Mouse (Mus musculus): Measurements from ENCODE around the gene Ezr. TPM values are rescaled to one million over a fixed set of nuclear protein-coding genes. Genes with fewer than 3 reads are reported as not detected.
"Not testable (repeated sequence)": the region's sequence is repeated elsewhere in the genome, so short reads cannot be mapped to it uniquely, and the experiment has no call there.

The Ezr gene
- polyA plus RNA-seq, 1 experiment: 168 TPM

- H3K9ac ChIP-seq (ENCODE audit: low read depth, poor library complexity, severe bottlenecking); H3K4me1 ChIP-seq (ENCODE audit: control insufficient read depth, insufficient read depth, low read length); H3K4me3 ChIP-seq (ENCODE audit: low read depth, low read length); H3K27ac ChIP-seq (ENCODE audit: insufficient read depth, low read length); H3K27me3 ChIP-seq (ENCODE audit: control insufficient read depth, insufficient read depth, low read length, poor library complexity, severe bottlenecking); H3K36me3 ChIP-seq (ENCODE audit: control insufficient read depth, insufficient read depth, low read length, poor library complexity, severe bottlenecking); H3K9me3 ChIP-seq (replicated peaks; ENCODE audit: control insufficient read depth, insufficient read depth, low read length, poor library complexity, severe bottlenecking): not testable (repeated sequence)
- peak; percentile 18 for TF ChIP-seq CTCF (IDR thresholded peaks at IDR 0.05; ENCODE audit: low read depth, low read length)
Measured at GRCm38 (mm10) chr17:6697224-6697775, 85.3 kb downstream of the Ezr start.

- H3K27me3 ChIP-seq (ENCODE audit: control insufficient read depth, insufficient read depth, low read length, poor library complexity, severe bottlenecking); H3K9ac ChIP-seq (ENCODE audit: low read depth, poor library complexity, severe bottlenecking); H3K36me3 ChIP-seq (ENCODE audit: control insufficient read depth, insufficient read depth, low read length, poor library complexity, severe bottlenecking); H3K27ac ChIP-seq (ENCODE audit: insufficient read depth, low read length); H3K9me3 ChIP-seq (replicated peaks; ENCODE audit: control insufficient read depth, insufficient read depth, low read length, poor library complexity, severe bottlenecking); H3K4me3 ChIP-seq (ENCODE audit: low read depth, low read length); H3K4me1 ChIP-seq (ENCODE audit: control insufficient read depth, insufficient read depth, low read length): not testable (repeated sequence)
Measured at GRCm38 (mm10) chr17:6696521-6696920, 86.1 kb downstream of the Ezr start.

GRCm38 (mm10) chr17:6695712-6696111 lies 86.9 kb downstream of the Ezr start:
- H3K9ac ChIP-seq (ENCODE audit: low read depth, poor library complexity, severe bottlenecking); H3K27ac ChIP-seq (ENCODE audit: insufficient read depth, low read length); H3K9me3 ChIP-seq (replicated peaks; ENCODE audit: control insufficient read depth, insufficient read depth, low read length, poor library complexity, severe bottlenecking): not testable (repeated sequence)

GRCm38 (mm10) chr17:6691596-6691995 lies 91.0 kb downstream of the Ezr start:
- H3K9me3 ChIP-seq (replicated peaks; ENCODE audit: control insufficient read depth, insufficient read depth, low read length, poor library complexity, severe bottlenecking); H3K27me3 ChIP-seq (ENCODE audit: control insufficient read depth, insufficient read depth, low read length, poor library complexity, severe bottlenecking); H3K4me1 ChIP-seq (ENCODE audit: control insufficient read depth, insufficient read depth, low read length); H3K27ac ChIP-seq (ENCODE audit: insufficient read depth, low read length); H3K36me3 ChIP-seq (ENCODE audit: control insufficient read depth, insufficient read depth, low read length, poor library complexity, severe bottlenecking); H3K4me3 ChIP-seq (ENCODE audit: low read depth, low read length); H3K9ac ChIP-seq (ENCODE audit: low read depth, poor library complexity, severe bottlenecking): not testable (repeated sequence)

More at GRCm38 (mm10) chr17:6695712-6696111, 86.9 kb downstream of the Ezr start:
- H3K27me3 ChIP-seq (ENCODE audit: control insufficient read depth, insufficient read depth, low read length, poor library complexity, severe bottlenecking); H3K4me1 ChIP-seq (ENCODE audit: control insufficient read depth, insufficient read depth, low read length); H3K4me3 ChIP-seq (ENCODE audit: low read depth, low read length); H3K36me3 ChIP-seq (ENCODE audit: control insufficient read depth, insufficient read depth, low read length, poor library complexity, severe bottlenecking): not testable (repeated sequence)

GRCm38 (mm10) chr17:6689344-6689743 lies 93.2 kb downstream of the Ezr start:
- H3K9me3 ChIP-seq (replicated peaks; ENCODE audit: control insufficient read depth, insufficient read depth, low read length, poor library complexity, severe bottlenecking); H3K27me3 ChIP-seq (ENCODE audit: control insufficient read depth, insufficient read depth, low read length, poor library complexity, severe bottlenecking); H3K27ac ChIP-seq (ENCODE audit: insufficient read depth, low read length); H3K4me3 ChIP-seq (ENCODE audit: low read depth, low read length); H3K4me1 ChIP-seq (ENCODE audit: control insufficient read depth, insufficient read depth, low read length); H3K9ac ChIP-seq (ENCODE audit: low read depth, poor library complexity, severe bottlenecking); H3K36me3 ChIP-seq (ENCODE audit: control insufficient read depth, insufficient read depth, low read length, poor library complexity, severe bottlenecking): not testable (repeated sequence)

Other genes starting within 250 kb of the Ezr start
- gene Dynlt1c, start 181.1 kb downstream of the Ezr start, polyA plus RNA-seq (2011; ENCODE audit: insufficient read depth, insufficient read length, low read depth, missing spikeins): 26.1 and 28.0 TPM in 2 replicates
- 151 and 168 TPM in 2 replicates for gene Dynlt1f, start 126.9 kb downstream of the Ezr start, polyA plus RNA-seq (2011; ENCODE audit: insufficient read depth, insufficient read length, low read depth, missing spikeins)
- 0.45 TPM in 1 of 2 replicates, not detected in the other for gene Sytl3, start 123.7 kb downstream of the Ezr start, polyA plus RNA-seq (2011; ENCODE audit: insufficient read depth, insufficient read length, low read depth, missing spikeins)
- gene Rsph3b, start 165.9 kb upstream of the Ezr start, polyA plus RNA-seq (2011; ENCODE audit: insufficient read depth, insufficient read length, low read depth, missing spikeins): 14.7 and 17.7 TPM in 2 replicates
- gene Tagap1, start 178.4 kb upstream of the Ezr start, polyA plus RNA-seq (2011; ENCODE audit: insufficient read depth, insufficient read length, low read depth, missing spikeins): 46.6 and 48.5 TPM in 2 replicates
- 74.7 and 79.9 TPM in 2 replicates for gene Rnaset2b, start 187.8 kb upstream of the Ezr start, polyA plus RNA-seq (2011; ENCODE audit: insufficient read depth, insufficient read length, low read depth, missing spikeins)
- gene Gm49721, start 196.1 kb upstream of the Ezr start, polyA plus RNA-seq (2011; ENCODE audit: insufficient read depth, insufficient read length, low read depth, missing spikeins): not detected in 2 replicates
- not detected in 2 replicates for gene Gm1604a, start 242.8 kb upstream of the Ezr start, polyA plus RNA-seq (2011; ENCODE audit: insufficient read depth, insufficient read length, low read depth, missing spikeins)

Data from ES-Bruce4 (cell line).